Mouse (Mus musculus) large intestine, adult 2 months (tissue): ENCODE data around the gene Ebna1bp2. TPM values are rescaled to one million over a fixed set of nuclear protein-coding genes. Genes with fewer than 3 reads are reported as not detected.

ENCODE experiments used
- DNase-seq: peaks from one replicate; pipeline ENCODE4 v3.0.0-alpha.2; 2012; ENCODE audit warnings: low read depth, low spot score
- WGBS: fragments of 180-500 bp; shearing (Covaris S2); methylation state at CpG from one replicate; pipeline ENCODE4 v1.1.7; 2018; 5-methylcytosine and 5-hydroxymethylcytosine counted together
- polyA plus RNA-seq: library from polyadenylated mRNA; depleted of rRNA; stranded (reverse); fragments of >200 nt; gene quantifications from 2 replicates; pipeline ENCODE4 v1.2.3, GENCODE M21; 2012; rRNA removed

The Ebna1bp2 gene
- 22.8 and 24.3 TPM in 2 replicates for polyA plus RNA-seq

GRCm38 (mm10) chr4:118620279-118620966, at the start of gene Ebna1bp2, which contains the start of gene Cfap57:
Ebna1bp2 (plus strand) TSS chr4:118620799.
Cfap57 (minus strand) TSS chr4:118620777.
- peak; percentile 90 for DNase-seq
- WGBS, result 2% methylated on average over 39 of the region's 41 CpGs

- 71% methylated on average over 15 of the region's 15 CpGs for WGBS
- DNase-seq, result no peak
Measured at GRCm38 (mm10) chr4:118571441-118571840, 49.2 kb upstream of the Ebna1bp2 start.

GRCm38 (mm10) chr4:118576097-118576496, 44.5 kb upstream of the Ebna1bp2 start:
- WGBS, result 8% methylated on average over 6 of the region's 6 CpGs
- peak; percentile 29 for DNase-seq

GRCm38 (mm10) chr4:118579313-118579712, 41.3 kb upstream of the Ebna1bp2 start:
- DNase-seq, result no peak
- WGBS, result 39% methylated on average over 13 of the region's 13 CpGs

- no peak for DNase-seq
- WGBS, result 47% methylated on average over 11 of the region's 11 CpGs
Measured at GRCm38 (mm10) chr4:118581508-118581907, 39.1 kb upstream of the Ebna1bp2 start.

- no peak for DNase-seq
- 91% methylated on average over 8 of the region's 8 CpGs for WGBS
Measured at GRCm38 (mm10) chr4:118582629-118583028, 38.0 kb upstream of the Ebna1bp2 start.

- DNase-seq, result no peak
- WGBS, result 62% methylated on average over 12 of the region's 12 CpGs
Measured at GRCm38 (mm10) chr4:118589053-118589732, 31.4 kb upstream of the Ebna1bp2 start.

- no peak for DNase-seq
- 27% methylated on average over 7 of the region's 7 CpGs for WGBS
Measured at GRCm38 (mm10) chr4:118589733-118590130, 30.9 kb upstream of the Ebna1bp2 start.

- DNase-seq, result no peak
- 22% methylated on average over 4 of the region's 4 CpGs for WGBS
Measured at GRCm38 (mm10) chr4:118604065-118604464, 16.5 kb upstream of the Ebna1bp2 start.

GRCm38 (mm10) chr4:118609836-118610235, 10.8 kb upstream of the Ebna1bp2 start:
- no peak for DNase-seq
- WGBS, result 62% methylated on average over 3 of the region's 3 CpGs

- 32% methylated on average over 11 of the region's 11 CpGs for WGBS
- no peak for DNase-seq
Measured at GRCm38 (mm10) chr4:118612619-118613018, 8.0 kb upstream of the Ebna1bp2 start.

GRCm38 (mm10) chr4:118615412-118615811, 5.2 kb upstream of the Ebna1bp2 start:
- DNase-seq, result no peak
- 75% methylated on average over 11 of the region's 11 CpGs for WGBS

- DNase-seq, result no peak
Measured at GRCm38 (mm10) chr4:118620967-118621320, 345 bp downstream of the Ebna1bp2 start.

GRCm38 (mm10) chr4:118621781-118622180, 1.2 kb downstream of the Ebna1bp2 start:
- 68% methylated on average over 9 of the region's 9 CpGs for WGBS
- no peak for DNase-seq

More at GRCm38 (mm10) chr4:118620967-118621320, 345 bp downstream of the Ebna1bp2 start:
- under 1% methylated on average over 23 of the region's 23 CpGs for WGBS

GRCm38 (mm10) chr4:118630261-118630660, 9.7 kb downstream of the Ebna1bp2 start:
- WGBS, result 92% methylated on average over 5 of the region's 5 CpGs
- no peak for DNase-seq

GRCm38 (mm10) chr4:118642346-118643190, 22.0 kb downstream of the Ebna1bp2 start:
- DNase-seq, result no peak
- 37% methylated on average over 20 of the region's 20 CpGs for whole genome bisulfite sequencing

GRCm38 (mm10) chr4:118645234-118645633, 24.6 kb downstream of the Ebna1bp2 start:
- DNase-seq, result no peak
- WGBS, result 5% methylated on average over 2 of the region's 2 CpGs

GRCm38 (mm10) chr4:118658652-118659051, 38.1 kb downstream of the Ebna1bp2 start, which contains the start of gene Olfr62:
Olfr62 (plus strand) TSS chr4:118658952.
- DNase-seq, result no peak
